Mouse (Mus musculus) right cerebral cortex, postnatal 4 days (tissue): Measurements from ENCODE around the gene Hoxb7.

ENCODE experiments used
- DNase-seq: peaks from one replicate; pipeline ENCODE4 v3.0.0-alpha.2; 2022

Gene Hoxb7

GRCm38 (mm10) chr11:96317608-96318367 is 31.4 kb downstream of the Hoxb7 start, which contains the start of gene Hoxb4:
TSS of gene Hoxb4 (plus strand) at chr11:96318267.
- no peak for DNase-seq

- no peak for DNase-seq
Measured at GRCm38 (mm10) chr11:96318368-96319070, 32.1 kb downstream of the Hoxb7 start.

- no peak for DNase-seq
Measured at GRCm38 (mm10) chr11:96319071-96319902, 32.9 kb downstream of the Hoxb7 start.

- DNase-seq: no peak
Measured at GRCm38 (mm10) chr11:96319910-96320309, 33.5 kb downstream of the Hoxb7 start.

GRCm38 (mm10) chr11:96320688-96321087 is 34.3 kb downstream of the Hoxb7 start:
- DNase-seq: no peak

- DNase-seq: no peak
Measured at GRCm38 (mm10) chr11:96321846-96322245, 35.4 kb downstream of the Hoxb7 start.

GRCm38 (mm10) chr11:96322738-96323137 is 36.3 kb downstream of the Hoxb7 start:
- DNase-seq: no peak

- no peak for DNase-seq
Measured at GRCm38 (mm10) chr11:96323154-96323553, 36.7 kb downstream of the Hoxb7 start, which contains the start of gene Hoxb3. TSS of gene Hoxb3 (plus strand) at chr11:96323326.

- DNase-seq: no peak
Measured at GRCm38 (mm10) chr11:96324125-96324524, 37.7 kb downstream of the Hoxb7 start.

GRCm38 (mm10) chr11:96324965-96325364 is 38.5 kb downstream of the Hoxb7 start:
- DNase-seq: no peak

- DNase-seq: no peak
Measured at GRCm38 (mm10) chr11:96325747-96326212, 39.4 kb downstream of the Hoxb7 start.

- no peak for DNase-seq
Measured at GRCm38 (mm10) chr11:96326705-96327104, 40.3 kb downstream of the Hoxb7 start.

GRCm38 (mm10) chr11:96327122-96327521 is 40.7 kb downstream of the Hoxb7 start:
- no peak for DNase-seq

GRCm38 (mm10) chr11:96327750-96328149 is 41.3 kb downstream of the Hoxb7 start:
- no peak for DNase-seq

- no peak for DNase-seq
Measured at GRCm38 (mm10) chr11:96328605-96329004, 42.2 kb downstream of the Hoxb7 start.

GRCm38 (mm10) chr11:96332105-96332504 is 45.7 kb downstream of the Hoxb7 start:
- DNase-seq: no peak

- no peak for DNase-seq
Measured at GRCm38 (mm10) chr11:96332618-96333032, 46.2 kb downstream of the Hoxb7 start.

- DNase-seq: no peak
Measured at GRCm38 (mm10) chr11:96333241-96334001, 47.0 kb downstream of the Hoxb7 start.

GRCm38 (mm10) chr11:96334002-96334364 is 47.6 kb downstream of the Hoxb7 start:
- no peak for DNase-seq

- DNase-seq: no peak
Measured at GRCm38 (mm10) chr11:96334998-96335397, 48.6 kb downstream of the Hoxb7 start.

GRCm38 (mm10) chr11:96336597-96336996 is 50.2 kb downstream of the Hoxb7 start:
- DNase-seq: no peak

- no peak for DNase-seq
Measured at GRCm38 (mm10) chr11:96337026-96337425, 50.6 kb downstream of the Hoxb7 start.
